Mouse (Mus musculus) adrenal gland, adult (tissue): ENCODE measurements at regions not wholly inside any gene's neighbourhood (a gene's known extent, or its start where the extent isn't known, plus 50 kb on each side); places are given as distances from the start of the nearest gene placed in this dataset.
A peak's percentile ranks its signal among the peaks of the same experiment; 100 is the strongest.

ENCODE experiments used
- DNase-seq, 2 experiments: peaks; one replicate each; pipeline ENCODE4 v3.0.0; 2022 to 2023; ENCODE audit warnings: low spot score in 1 of 2; ENCODE audit not compliant: inconsistent age in 2 of 2

- peak in 1 of 2 experiments; percentile 69 for DNase-seq
Measured at GRCm38 (mm10) chr7:59080109-59080508, 148.4 kb upstream of the Ube3a start.
